Mouse (Mus musculus) layer of hippocampus, adult 11-12 months (tissue): ENCODE measurements around the gene Mpnd.
A peak's percentile ranks its signal among the peaks of the same experiment; 100 is the strongest.

ENCODE experiments used
- DNase-seq: peaks from one replicate; pipeline ENCODE4 v3.0.0; 2022; ENCODE audit warnings: low spot score

Mpnd gene

GRCm38 (mm10) chr17:55986030-55986961 lies 19.2 kb upstream of the Mpnd start, which contains the start of gene Fsd1:
Gene Fsd1 (plus strand): TSS chr17:55986509.
- peak; percentile 81 for DNase-seq

- no peak for DNase-seq
Measured at GRCm38 (mm10) chr17:55990278-55990898, 15.1 kb upstream of the Mpnd start.

- DNase-seq = no peak
Measured at GRCm38 (mm10) chr17:55996007-55996406, 9.5 kb upstream of the Mpnd start.

GRCm38 (mm10) chr17:55999794-56000499 lies 5.6 kb upstream of the Mpnd start:
- DNase-seq = no peak

GRCm38 (mm10) chr17:56003000-56003399 lies 2.5 kb upstream of the Mpnd start:
- no peak for DNase-seq

- no peak for DNase-seq
Measured at GRCm38 (mm10) chr17:56006956-56007355, 1.4 kb downstream of the Mpnd start.

- no peak for DNase-seq
Measured at GRCm38 (mm10) chr17:56007444-56008355, 2.2 kb downstream of the Mpnd start.

- DNase-seq = peak; percentile 95
Measured at GRCm38 (mm10) chr17:56008356-56009087, 3.0 kb downstream of the Mpnd start.

GRCm38 (mm10) chr17:56009088-56009961 lies 3.8 kb downstream of the Mpnd start:
- DNase-seq = peak; percentile 93

- DNase-seq = no peak
Measured at GRCm38 (mm10) chr17:56009962-56010240, 4.4 kb downstream of the Mpnd start.

- DNase-seq = no peak
Measured at GRCm38 (mm10) chr17:56010255-56010654, 4.7 kb downstream of the Mpnd start.

- DNase-seq = peak; percentile 81
Measured at GRCm38 (mm10) chr17:56010681-56011080, 5.2 kb downstream of the Mpnd start.

- DNase-seq = no peak
Measured at GRCm38 (mm10) chr17:56011441-56011840, 5.9 kb downstream of the Mpnd start.

- no peak for DNase-seq
Measured at GRCm38 (mm10) chr17:56015293-56015692, 9.8 kb downstream of the Mpnd start.

- no peak for DNase-seq
Measured at GRCm38 (mm10) chr17:56016382-56016781, 10.9 kb downstream of the Mpnd start.

- DNase-seq = no peak
Measured at GRCm38 (mm10) chr17:56016793-56017785, 11.6 kb downstream of the Mpnd start.

- no peak for DNase-seq
Measured at GRCm38 (mm10) chr17:56017848-56018247, 12.3 kb downstream of the Mpnd start.

- DNase-seq = peak; percentile 64
Measured at GRCm38 (mm10) chr17:56018347-56019131, 13.0 kb downstream of the Mpnd start.
